Mouse (Mus musculus) lung, postnatal 4 days (tissue): ENCODE data around the gene Cspg5.

Experiments used
- DNase-seq, 2 experiments: peaks; one replicate each; pipeline ENCODE4 v3.0.0; 2021

The Cspg5 gene

GRCm38 (mm10) chr9:110255407-110256019 lies 11.9 kb downstream of the Cspg5 start:
- no peak for DNase-seq

GRCm38 (mm10) chr9:110258646-110259045 lies 15.1 kb downstream of the Cspg5 start:
- DNase-seq, result no peak

GRCm38 (mm10) chr9:110259118-110259517 lies 15.5 kb downstream of the Cspg5 start:
- no peak for DNase-seq

DNA sequence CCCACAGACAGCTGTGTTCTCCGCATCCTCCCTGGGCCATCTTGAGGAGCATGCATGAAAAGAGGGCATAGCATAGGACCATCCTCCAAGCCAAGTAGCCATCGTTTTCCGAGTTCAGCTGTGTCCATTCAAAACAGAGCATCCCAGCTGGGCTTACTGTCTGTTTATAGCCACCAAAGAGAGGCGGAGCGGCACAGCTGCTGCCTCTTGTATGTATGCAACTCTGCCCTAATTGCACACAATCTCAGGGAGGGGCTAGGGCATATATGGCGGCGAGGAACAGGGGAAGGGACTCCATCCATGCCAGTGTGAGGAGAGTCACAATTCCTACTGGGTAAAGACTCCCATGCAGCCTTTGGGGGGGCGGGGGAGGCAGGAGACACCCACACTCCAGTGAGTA lies 19.6 kb downstream of the Cspg5 start:
- no peak for DNase-seq

DNA sequence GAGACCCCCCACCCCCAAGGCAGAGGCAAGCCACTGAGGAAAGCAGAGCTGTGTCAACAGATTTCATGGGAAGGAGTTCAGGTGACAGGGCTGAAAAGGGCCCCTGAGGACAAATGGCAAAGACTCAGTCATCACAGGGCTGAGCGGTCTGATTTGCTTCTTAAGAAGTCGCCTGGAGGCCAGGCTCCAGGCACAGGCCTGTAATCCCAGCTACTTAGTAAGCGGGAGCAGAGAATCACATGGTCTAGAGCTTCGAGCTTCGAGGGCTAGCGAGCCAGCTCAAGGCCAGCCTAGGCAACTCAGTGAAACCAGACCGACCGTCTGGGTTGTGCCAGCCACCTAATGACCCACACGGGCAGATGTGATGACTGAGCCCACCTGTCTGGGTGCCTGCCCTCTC lies 21.4 kb downstream of the Cspg5 start:
- no peak for DNase-seq

GRCm38 (mm10) chr9:110268416-110268815 lies 24.8 kb downstream of the Cspg5 start:
- no peak for DNase-seq

- no peak for DNase-seq
These were observed 28.7 kb downstream of the Cspg5 start for GRCm38 (mm10) chr9:110272330-110272729.

GRCm38 (mm10) chr9:110273507-110273906 lies 29.9 kb downstream of the Cspg5 start:
- DNase-seq, result no peak

DNA sequence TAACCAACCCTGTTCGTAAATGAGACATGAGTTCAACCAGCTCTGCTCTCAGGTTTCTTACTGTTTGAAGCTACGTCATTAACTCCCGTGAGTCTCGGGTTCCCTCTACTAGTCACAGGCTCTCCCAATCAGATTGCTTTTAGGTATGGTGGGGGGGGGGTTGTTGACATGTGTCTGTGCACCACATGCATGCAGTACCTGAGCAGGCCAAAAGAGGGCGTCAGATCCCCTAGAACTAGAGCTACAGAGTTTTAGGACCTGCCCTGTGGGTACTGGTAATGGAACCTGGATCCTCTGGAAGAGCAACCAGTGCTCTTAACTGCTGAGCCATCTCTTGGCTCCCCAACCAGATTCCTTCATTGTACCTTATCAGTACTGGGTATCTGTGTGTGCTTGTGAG lies 32.3 kb downstream of the Cspg5 start:
- DNase-seq, result no peak

- no peak for DNase-seq
These were observed 33.9 kb downstream of the Cspg5 start for GRCm38 (mm10) chr9:110277431-110277881.

DNA sequence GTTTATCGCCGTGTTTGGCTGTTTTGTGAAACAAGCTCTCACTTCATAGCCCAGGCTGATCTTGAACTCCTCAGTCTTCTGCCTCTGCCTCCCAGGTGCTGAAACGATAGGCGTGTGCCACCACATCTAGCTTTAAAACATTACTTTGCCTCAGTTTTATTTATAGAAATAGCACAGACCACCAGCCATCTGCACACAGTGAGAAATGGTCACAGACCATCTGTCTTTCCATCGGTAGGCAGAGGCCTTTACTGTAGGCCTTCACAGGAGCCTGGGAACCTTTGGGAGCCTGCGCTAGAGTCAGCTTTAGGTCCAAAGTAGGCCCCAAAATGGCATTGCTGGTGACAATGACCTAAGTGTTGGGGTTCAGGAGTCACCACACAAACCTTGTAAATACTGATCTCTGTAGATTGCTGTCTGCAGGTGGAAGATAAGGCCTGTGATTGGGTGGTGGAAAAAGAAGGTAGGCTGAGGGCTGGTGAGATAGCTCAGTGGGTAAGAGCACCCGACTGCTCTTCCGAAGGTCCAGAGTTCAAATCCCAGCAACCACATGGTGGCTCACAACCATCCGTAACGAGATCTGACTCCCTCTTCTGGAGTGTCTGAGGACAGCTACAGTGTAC lies 40.6 kb downstream of the Cspg5 start:
- DNase-seq, result no peak

DNA sequence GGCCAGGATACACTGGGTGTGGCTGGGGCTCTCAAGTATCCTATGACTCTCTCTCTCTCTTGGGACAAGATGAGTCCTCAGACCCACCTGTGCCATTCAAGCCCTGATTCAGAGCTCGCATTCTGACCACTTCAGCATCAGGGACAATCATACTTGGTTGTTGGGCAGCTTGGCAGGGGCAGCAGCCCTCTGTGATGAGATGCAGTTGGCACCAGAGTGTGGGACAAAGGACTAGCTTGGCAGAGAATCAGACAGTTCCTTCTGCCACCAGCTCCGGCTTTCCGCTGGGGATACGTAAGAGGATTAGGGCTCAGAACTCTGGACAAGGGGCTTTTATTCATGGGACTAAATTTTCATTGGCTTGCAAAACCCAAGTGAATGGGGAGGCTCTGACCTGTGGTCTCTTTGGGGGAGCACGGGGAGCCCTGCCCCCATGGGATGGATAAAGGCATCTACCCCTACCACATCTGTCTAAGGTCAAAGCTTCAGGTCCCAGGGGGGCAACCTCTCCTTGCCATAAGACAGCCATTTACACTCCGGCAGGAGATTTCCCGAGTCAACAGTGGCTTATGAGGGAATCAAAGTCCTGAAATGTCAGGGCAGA lies 43.8 kb downstream of the Cspg5 start:
- no peak for DNase-seq

DNA sequence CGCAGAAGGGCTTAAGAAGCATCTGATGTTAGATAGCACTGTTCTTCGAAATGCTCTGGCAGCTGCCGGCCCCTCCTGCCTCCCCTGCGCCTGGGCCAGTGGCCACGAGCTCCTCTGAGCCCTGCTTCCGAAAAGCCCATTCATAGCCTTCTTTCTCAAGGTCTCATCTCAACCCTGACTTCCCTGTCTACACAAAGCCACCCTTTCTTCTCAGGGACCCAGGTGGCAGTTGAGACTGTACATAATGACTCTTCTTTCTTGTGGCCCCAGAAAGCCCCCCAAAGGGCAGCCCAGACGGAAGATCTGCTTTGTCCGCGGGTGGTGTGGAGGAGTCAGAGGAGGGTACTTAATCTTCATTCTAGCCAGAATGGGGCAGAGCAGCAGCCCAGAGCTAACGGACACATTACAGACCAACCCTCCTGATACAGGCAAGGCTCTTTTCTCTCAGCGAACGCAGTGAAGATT lies 49.7 kb downstream of the Cspg5 start:
- DNase-seq, result no peak

GRCm38 (mm10) chr9:110293873-110294415 lies 50.4 kb downstream of the Cspg5 start:
- no peak for DNase-seq

GRCm38 (mm10) chr9:110294786-110295185 lies 51.2 kb downstream of the Cspg5 start:
- DNase-seq, result no peak

DNA sequence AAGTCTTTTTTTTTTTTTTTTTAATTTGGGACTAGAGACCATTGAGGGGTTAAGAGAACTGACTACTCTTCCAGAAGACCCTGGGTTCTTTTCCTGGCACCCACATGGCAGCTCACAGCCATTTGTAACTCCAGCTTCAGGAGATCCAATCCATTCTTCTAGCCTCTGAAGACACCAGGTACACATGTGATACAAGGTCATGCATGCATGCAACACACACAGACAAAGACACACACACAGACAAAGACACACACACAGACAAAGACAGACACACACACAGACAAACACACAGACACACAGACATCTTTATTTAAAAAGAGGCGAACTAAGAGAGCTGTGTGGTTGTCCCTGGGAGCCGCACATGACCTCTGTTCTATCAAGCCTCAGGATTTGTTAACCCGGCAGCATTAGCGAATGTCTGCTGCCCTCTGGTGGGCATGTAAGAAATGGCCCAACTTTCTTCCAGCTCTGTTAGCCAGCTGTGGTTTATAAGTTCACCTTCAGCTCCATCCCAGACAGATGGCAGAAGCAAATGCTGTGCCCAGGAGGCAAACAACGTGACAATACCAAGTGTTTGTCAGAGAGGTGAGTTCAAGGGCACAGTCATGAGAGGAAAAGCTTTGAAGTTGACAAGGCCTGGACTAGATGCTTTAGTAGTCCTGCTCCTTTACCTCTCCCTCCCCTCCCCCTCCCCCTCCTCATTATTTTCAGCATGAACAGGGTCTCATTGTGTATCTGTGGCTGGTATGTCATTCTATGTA lies 53.5 kb downstream of the Cspg5 start:
- DNase-seq, result peak; percentile 69 to 84

DNA sequence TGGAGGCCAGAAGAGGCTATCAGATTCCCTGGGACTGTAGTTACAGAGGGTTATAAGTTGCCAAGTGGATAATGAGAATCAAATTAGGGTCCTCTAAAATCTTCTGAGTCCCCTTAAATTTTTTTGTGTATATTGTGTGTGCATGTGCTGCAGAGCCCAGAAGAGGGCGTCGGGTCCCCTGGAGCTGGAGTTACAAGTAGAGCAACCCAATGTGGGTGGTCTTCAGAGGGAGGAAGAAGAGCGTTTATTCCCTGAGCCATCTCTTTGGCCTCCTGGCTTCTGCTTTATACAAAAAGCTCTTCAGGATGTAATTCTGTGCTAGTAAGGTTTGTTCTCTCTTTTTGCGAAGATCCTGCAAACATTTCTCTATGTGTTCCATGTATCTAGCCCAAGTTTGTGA lies 60.9 kb downstream of the Cspg5 start:
- no peak for DNase-seq

GRCm38 (mm10) chr9:110304969-110305651 lies 61.5 kb downstream of the Cspg5 start, which contains the start of gene Elp6:
Gene Elp6, plus strand, starts transcription at chr9:110305173.
- DNase-seq, result peak; percentile 91 to 93

DNA sequence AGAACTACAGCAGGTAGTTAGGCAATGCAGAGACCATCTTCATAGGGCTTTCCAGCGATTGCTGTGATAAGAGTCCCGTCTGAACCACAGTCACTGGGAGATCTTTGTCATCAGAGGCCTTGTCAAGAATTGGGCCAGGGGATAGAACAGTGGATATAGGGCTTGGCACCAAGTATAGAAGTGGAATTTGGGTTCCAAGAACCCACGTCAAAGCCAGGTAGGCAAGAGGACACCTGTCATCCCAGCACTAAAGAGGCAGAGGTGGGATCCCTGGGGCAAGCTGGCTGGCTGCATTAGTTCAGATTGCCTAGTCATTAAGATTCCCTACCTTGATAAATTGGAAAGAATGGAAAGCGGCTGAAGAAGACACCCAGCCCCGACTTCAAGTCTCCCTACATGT lies 62.8 kb downstream of the Cspg5 start:
- DNase-seq, result no peak
